Mouse (Mus musculus) brain, embryonic 14.5 days (tissue): ENCODE results near the gene Gm9999.

ENCODE experiments used
- CTCF ChIP-seq: fragments of 200-500 bp; IDR thresholded peaks from 2 replicates; pipeline ENCODE4 v1.5.1; 2012; ENCODE audit warnings: inconsistent platforms, mild to moderate bottlenecking, moderate library complexity, borderline replicate concordance; ENCODE audit not compliant: insufficient read depth, insufficient read length; ENCODE audit errors: extremely low read depth
- POLR2A ChIP-seq: fragments of 200-500 bp; IDR thresholded peaks from 2 replicates; pipeline ENCODE4 v1.6.1; 2012; ENCODE audit warnings: mild to moderate bottlenecking, inconsistent platforms, borderline replicate concordance; ENCODE audit not compliant: poor library complexity, insufficient read depth, insufficient read length, severe bottlenecking; ENCODE audit errors: extremely low read depth

GRCm38 (mm10) chr7:46985718-46986505 is 2.5 kb downstream of the Gm9999 start:
- TF ChIP-seq CTCF, result no peak
- TF ChIP-seq POLR2A, result no peak
